Mouse (Mus musculus) forelimb bud, embryonic 11.5 days (tissue): ENCODE data around the gene Cryga.

Experiments used
- DNase-seq: peaks from one replicate; pipeline ENCODE4 v3.0.0-alpha.2; 2012; ENCODE audit warnings: low read depth, low spot score

The Cryga gene

GRCm38 (mm10) chr1:65103273-65103672, at the start of gene Cryga:
TSS of gene Cryga (minus strand) at chr1:65103373.
- no peak for DNase-seq

- DNase-seq: no peak
Observed at GRCm38 (mm10) chr1:65147971-65148370, 44.8 kb upstream of the Cryga start.

- DNase-seq: no peak
Observed at GRCm38 (mm10) chr1:65147326-65147725, 44.2 kb upstream of the Cryga start.

GRCm38 (mm10) chr1:65146601-65147000, 43.4 kb upstream of the Cryga start:
- DNase-seq: no peak

- DNase-seq: no peak
Observed at GRCm38 (mm10) chr1:65144783-65145182, 41.6 kb upstream of the Cryga start.

- DNase-seq: no peak
Observed at GRCm38 (mm10) chr1:65137560-65137959, 34.4 kb upstream of the Cryga start.

GRCm38 (mm10) chr1:65132833-65133232, 29.7 kb upstream of the Cryga start:
- DNase-seq: no peak

GRCm38 (mm10) chr1:65131671-65132070, 28.5 kb upstream of the Cryga start:
- DNase-seq: no peak

GRCm38 (mm10) chr1:65130226-65130625, 27.1 kb upstream of the Cryga start:
- no peak for DNase-seq

- DNase-seq: no peak
Observed at GRCm38 (mm10) chr1:65129634-65130180, 26.5 kb upstream of the Cryga start.

- DNase-seq: no peak
Observed at GRCm38 (mm10) chr1:65122574-65123372, 19.6 kb upstream of the Cryga start, which contains the start of gene D630023F18Rik. TSS of gene D630023F18Rik (minus strand) at chr1:65123214.

- DNase-seq: no peak
Observed at GRCm38 (mm10) chr1:65119438-65119837, 16.3 kb upstream of the Cryga start, which contains the start of gene Gm28845. TSS of gene Gm28845 (minus strand) at chr1:65119558.

- DNase-seq: no peak
Observed at GRCm38 (mm10) chr1:65118150-65118913, 15.2 kb upstream of the Cryga start.

GRCm38 (mm10) chr1:65113536-65114172, 10.5 kb upstream of the Cryga start:
- DNase-seq: no peak

- DNase-seq: no peak
Observed at GRCm38 (mm10) chr1:65112807-65113196, 9.6 kb upstream of the Cryga start.

GRCm38 (mm10) chr1:65112031-65112806, 9.0 kb upstream of the Cryga start:
- DNase-seq: peak; percentile 91

- DNase-seq: no peak
Observed at GRCm38 (mm10) chr1:65109756-65110435, 6.7 kb upstream of the Cryga start.

- DNase-seq: no peak
Observed at GRCm38 (mm10) chr1:65109196-65109595, 6.0 kb upstream of the Cryga start.

GRCm38 (mm10) chr1:65107654-65108279, 4.6 kb upstream of the Cryga start:
- no peak for DNase-seq

- DNase-seq: no peak
Observed at GRCm38 (mm10) chr1:65096953-65097352, 6.2 kb downstream of the Cryga start.
